22 mouse cellular contexts compared by ENCODE assay signal in the genomic region with DNA sequence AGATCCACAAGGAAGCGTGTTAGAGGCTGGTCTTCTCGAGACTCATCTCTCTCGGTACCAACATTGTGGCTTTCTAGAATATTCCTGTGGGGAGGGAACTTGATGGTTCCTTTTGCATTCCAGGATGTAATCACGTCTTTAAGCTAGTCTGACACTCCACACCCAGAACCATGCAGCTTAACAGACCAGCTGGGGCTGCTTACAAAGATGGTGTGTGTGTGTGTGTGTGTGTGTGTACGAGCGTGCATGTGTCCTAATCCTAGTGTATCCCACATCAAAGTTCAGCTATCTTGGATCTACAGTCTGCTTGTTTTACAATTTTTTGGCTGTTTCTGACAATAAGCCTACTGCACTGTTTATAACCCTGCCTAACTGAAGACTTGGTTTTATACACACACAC. TPM values are rescaled to one million over a fixed set of nuclear protein-coding genes. Genes with fewer than 3 reads are reported as not detected.
DNase-seq lines count a peak whose midpoint lies in the region; ATAC-seq and TF ChIP-seq lines count a peak whose summit lies in the region.
"Had no signal": no experiment of that assay in that cellular context is flagged by ENCODE, and none has a peak within 500 bp of the region (broad histone marks: within the 10 kb centered on the region; RNA-seq: fewer than 3 reads in every experiment).

No protein-coding gene starts in this region.

- H3K4me2 ChIP-seq in lung, postnatal 0 days (replicated peaks; ENCODE audit: low read depth, low read length), result no peak overlapping the region
- H3K4me2 ChIP-seq in limb, embryonic 14.5 days (replicated peaks; ENCODE audit: low read depth, low read length, severe bottlenecking), result no peak overlapping the region
- H3K4me2 ChIP-seq in midbrain, embryonic 14.5 days (ENCODE audit: low read length), result no peak overlapping the region
- no peak overlapping the region for H3K4me2 ChIP-seq in midbrain, embryonic 13.5 days (replicated peaks)
- H3K4me2 ChIP-seq in hindbrain, embryonic 13.5 days, result no peak overlapping the region
- H3K4me2 ChIP-seq: forebrain, embryonic 15.5 days; hindbrain, embryonic 14.5 days had no signal

- TF ChIP-seq POLR2A in limb, embryonic 14.5 days (IDR thresholded peaks at IDR 0.05; ENCODE audit: borderline replicate concordance, extremely low read depth, insufficient read depth, insufficient read length), result no peak

- intact Hi-C loops in heart, postnatal 25 days (cut with DNase I), result no loop called here

- no peak overlapping the region for H3K27ac ChIP-seq in lung, postnatal 0 days (ENCODE audit: low read length)
- H3K27ac ChIP-seq in limb, embryonic 14.5 days (replicated peaks; ENCODE audit: low read depth, low read length), result no peak overlapping the region; the same call in 1 of the 2 replicates
- H3K27ac ChIP-seq in midbrain, embryonic 14.5 days (replicated peaks; ENCODE audit: low read depth, low read length), result no peak overlapping the region
- no peak overlapping the region for H3K27ac ChIP-seq in midbrain, embryonic 13.5 days
- H3K27ac ChIP-seq in hindbrain, embryonic 13.5 days, result no peak overlapping the region
- H3K27ac ChIP-seq: forebrain, embryonic 15.5 days; heart, embryonic 10.5 days; hindbrain, embryonic 14.5 days had no signal

- H3K4me1 ChIP-seq in lung, postnatal 0 days (ENCODE audit: insufficient read depth, low read depth, low read length), result no peaks in the 10 kb centered on the region
- H3K4me1 ChIP-seq in limb, embryonic 14.5 days (ENCODE audit: control insufficient read depth, insufficient read depth, low read length), result peaks cover 8% of the 10 kb centered on the region
- H3K4me1 ChIP-seq in midbrain, embryonic 14.5 days (ENCODE audit: control insufficient read depth, insufficient read depth, low read length), result no peaks in the 10 kb centered on the region
- no peaks in the 10 kb centered on the region for H3K4me1 ChIP-seq in midbrain, embryonic 13.5 days (replicated peaks)
- 0 out of 2 replicates have a peak, but pooled peaks cover 4% of the 10 kb centered on the region for H3K4me1 ChIP-seq in hindbrain, embryonic 13.5 days (replicated peaks)
- H3K4me1 ChIP-seq: forebrain, embryonic 15.5 days had no signal

- DNase-seq in heart, adult 11 months, result peak; percentile 82
- DNase-seq in heart, postnatal 25 days (ENCODE audit: low spot score), result no peak
- DNase-seq in lung, postnatal 0 days (ENCODE audit: low spot score), result no peak
- no peak for DNase-seq in lung, postnatal 14 days
- no peak for DNase-seq in limb, embryonic 14.5 days (ENCODE audit: low spot score)
- DNase-seq in midbrain, embryonic 14.5 days, result no peak
- DNase-seq: adrenal gland, postnatal 14 days; cerebellum, adult 11-12 months; cerebellum, adult 9-10 months; cerebellum, postnatal 36 days; gastrocnemius, postnatal 36 days; heart, adult 18-20 months; heart, postnatal 10 days had no signal

- TF ChIP-seq EP300 in lung, postnatal 0 days (IDR thresholded peaks at IDR 0.05), result no peak

- H3K4me3 ChIP-seq in lung, postnatal 0 days (ENCODE audit: low read depth, low read length), result no peak overlapping the region
- H3K4me3 ChIP-seq in limb, embryonic 14.5 days (replicated peaks; ENCODE audit: low read length), result no peak overlapping the region
- H3K4me3 ChIP-seq in midbrain, embryonic 14.5 days (replicated peaks; ENCODE audit: low read depth, low read length), result no peak overlapping the region
- H3K4me3 ChIP-seq in midbrain, embryonic 13.5 days (replicated peaks), result no peak overlapping the region
- H3K4me3 ChIP-seq in hindbrain, embryonic 13.5 days, result no peak overlapping the region
- H3K4me3 ChIP-seq: erythroblast, embryonic 14.5 days; forebrain, embryonic 15.5 days; heart, embryonic 10.5 days had no signal

- no peaks in the 10 kb centered on the region for H3K36me3 ChIP-seq in lung, postnatal 0 days (ENCODE audit: insufficient read depth, low read length)
- H3K36me3 ChIP-seq in limb, embryonic 14.5 days (ENCODE audit: control insufficient read depth, insufficient read depth, low read length), result no peaks in the 10 kb centered on the region
- H3K36me3 ChIP-seq in midbrain, embryonic 14.5 days (ENCODE audit: control insufficient read depth, insufficient read depth, low read length), result no peaks in the 10 kb centered on the region
- H3K36me3 ChIP-seq in midbrain, embryonic 13.5 days, result no peaks in the 10 kb centered on the region
- H3K36me3 ChIP-seq in hindbrain, embryonic 13.5 days, result no peaks in the 10 kb centered on the region
- H3K36me3 ChIP-seq: forebrain, embryonic 15.5 days; heart, embryonic 10.5 days had no signal

- peak; percentile 46; the same call in 1 of the 2 replicates for ATAC-seq in lung, postnatal 0 days
- ATAC-seq in limb, embryonic 14.5 days (ENCODE audit: low FRiP score, low read depth), result peak; percentile 34; the same call in 1 of the 2 replicates
- ATAC-seq in midbrain, embryonic 14.5 days (ENCODE audit: low FRiP score, low TSS enrichment), result no peak
- no peak for ATAC-seq in midbrain, embryonic 13.5 days
- ATAC-seq in hindbrain, embryonic 13.5 days (ENCODE audit: low FRiP score), result no peak
- ATAC-seq: activated CD4-positive, CD25-positive, alpha-beta regulatory T cell, adult 4 months; forebrain, embryonic 15.5 days; Patski had no signal

- TF ChIP-seq CTCF in lung, postnatal 0 days (IDR thresholded peaks at IDR 0.05), result no peak

- WGBS in lung, postnatal 0 days, result 62% methylated on average over 6 of the region's 6 CpGs
- 34% methylated on average over 6 of the region's 6 CpGs for WGBS in limb, embryonic 14.5 days
- 82% methylated on average over 6 of the region's 6 CpGs for WGBS in midbrain, embryonic 14.5 days
- WGBS in midbrain, embryonic 13.5 days, result 77% methylated on average over 6 of the region's 6 CpGs
- 84% methylated on average over 6 of the region's 6 CpGs for WGBS in hindbrain, embryonic 13.5 days

- no peak overlapping the region for H3K9ac ChIP-seq in lung, postnatal 0 days (replicated peaks; ENCODE audit: low read depth)
- no peak overlapping the region for H3K9ac ChIP-seq in limb, embryonic 14.5 days (ENCODE audit: low read depth, low read length, severe bottlenecking)
- no peak overlapping the region for H3K9ac ChIP-seq in midbrain, embryonic 14.5 days (replicated peaks; ENCODE audit: low read length)
- no peak overlapping the region for H3K9ac ChIP-seq in midbrain, embryonic 13.5 days (replicated peaks)
- H3K9ac ChIP-seq in hindbrain, embryonic 13.5 days, result no peak overlapping the region
- H3K9ac ChIP-seq: forebrain, embryonic 15.5 days; hindbrain, embryonic 14.5 days had no signal

- H3K27me3 ChIP-seq in lung, postnatal 0 days (replicated peaks; ENCODE audit: insufficient read depth, low read length), result no peaks in the 10 kb centered on the region
- no peaks in the 10 kb centered on the region for H3K27me3 ChIP-seq in limb, embryonic 14.5 days (ENCODE audit: control insufficient read depth, insufficient read depth, low read length)
- no peaks in the 10 kb centered on the region for H3K27me3 ChIP-seq in midbrain, embryonic 14.5 days (ENCODE audit: control insufficient read depth, insufficient read depth, low read length)
- H3K27me3 ChIP-seq in midbrain, embryonic 13.5 days, result no peaks in the 10 kb centered on the region
- H3K27me3 ChIP-seq in hindbrain, embryonic 13.5 days, result no peaks in the 10 kb centered on the region
- H3K27me3 ChIP-seq: CH12.LX; forebrain, embryonic 15.5 days; Patski had no signal

- H3K9me3 ChIP-seq in lung, postnatal 0 days (ENCODE audit: low read length), result no peaks in the 10 kb centered on the region
- H3K9me3 ChIP-seq in limb, embryonic 14.5 days (ENCODE audit: control insufficient read depth, low read length), result no peaks in the 10 kb centered on the region
- H3K9me3 ChIP-seq in midbrain, embryonic 14.5 days (ENCODE audit: control insufficient read depth, low read length), result no peaks in the 10 kb centered on the region
- H3K9me3 ChIP-seq in midbrain, embryonic 13.5 days, result no peaks in the 10 kb centered on the region
- H3K9me3 ChIP-seq in hindbrain, embryonic 13.5 days, result no peaks in the 10 kb centered on the region
- H3K9me3 ChIP-seq: forebrain, embryonic 15.5 days; heart, embryonic 10.5 days had no signal

RNA-seq across cellular contexts. Expression of a gene that starts 29.3 kb away (rescaled TPM):
- 10 to 100 TPM; 41.8 to 48.6 TPM for total RNA-seq in heart, postnatal 25 days (2021)
- 342 and 379 TPM in 2 replicates for polyA plus RNA-seq in lung, postnatal 0 days (2015; fragmentation: Nextera tagmentation; extraction: Ambion mirVana)
- 674 and 696 TPM in 2 replicates for polyA plus RNA-seq in limb, embryonic 14.5 days (2012; rRNA removed)
- 746 and 782 TPM in 2 replicates for polyA plus RNA-seq in limb, embryonic 14.5 days (2014; fragmentation: Nextera tagmentation; extraction: Ambion mirVana)
- 417 and 560 TPM in 2 replicates for polyA plus RNA-seq in midbrain, embryonic 14.5 days (2014; fragmentation: Nextera tagmentation; extraction: Ambion mirVana)
- polyA plus RNA-seq in midbrain, embryonic 13.5 days (2015; fragmentation: Nextera tagmentation; extraction: Ambion mirVana), result 703 and 728 TPM in 2 replicates
- polyA plus RNA-seq in hindbrain, embryonic 13.5 days (2015; fragmentation: Nextera tagmentation; extraction: Ambion mirVana), result 633 and 654 TPM in 2 replicates

Comparison
In these comparisons a context has a peak if more than half of its experiments do, and no peak if none do; other contexts are left out.
1. ATAC-seq: peak in lung, postnatal 0 days (single experiment) and limb, embryonic 14.5 days (single experiment); none in midbrain, embryonic 14.5 days (single experiment), midbrain, embryonic 13.5 days (single experiment) and hindbrain, embryonic 13.5 days (single experiment).